Mouse (Mus musculus) intestine, embryonic 15.5 days (tissue): ENCODE data around the gene Clasp2. TPM values are rescaled to one million over a fixed set of nuclear protein-coding genes. Genes with fewer than 3 reads are reported as not detected.

Experiments used
- ATAC-seq: fragments of 200-750 bp; cut with Nextera tagmentation; 2 replicates; pipeline ENCODE4 v1.8.0; 2017; ENCODE audit warnings: moderate TSS enrichment, moderate library complexity
- H3K27ac ChIP-seq: fragments of 300-500 bp; sonication (generic); 2 replicates; pipeline ENCODE4 v1.5.1; 2015; ENCODE audit warnings: mild to moderate bottlenecking, inconsistent platforms
- H3K27me3 ChIP-seq: fragments of 300-500 bp; sonication (generic); replicated peaks from 2 replicates; pipeline ENCODE4 v1.6.1; 2015; ENCODE audit warnings: inconsistent platforms
- H3K36me3 ChIP-seq: fragments of 300-500 bp; sonication (generic); 2 replicates; pipeline ENCODE4 v1.6.1; 2015; ENCODE audit warnings: inconsistent platforms
- H3K4me1 ChIP-seq: fragments of 300-500 bp; sonication (generic); replicated peaks from 2 replicates; pipeline ENCODE4 v1.6.1; 2015; ENCODE audit warnings: inconsistent platforms
- H3K4me2 ChIP-seq: fragments of 300-500 bp; sonication (generic); replicated peaks from 2 replicates; pipeline ENCODE4 v1.6.1; 2015; ENCODE audit warnings: mild to moderate bottlenecking, inconsistent platforms
- H3K4me3 ChIP-seq: fragments of 300-500 bp; sonication (generic); replicated peaks from 2 replicates; pipeline ENCODE4 v1.5.1; 2015; ENCODE audit warnings: inconsistent platforms
- H3K9ac ChIP-seq: fragments of 300-500 bp; sonication (generic); 2 replicates; pipeline ENCODE4 v1.6.1; 2015; ENCODE audit warnings: inconsistent platforms
- H3K9me3 ChIP-seq: fragments of 300-500 bp; sonication (generic); 2 replicates; pipeline ENCODE4 v1.6.1; 2016; ENCODE audit warnings: inconsistent platforms
- WGBS: fragments of 180-500 bp; shearing (Covaris S2); methylation state at CpG from one replicate; pipeline ENCODE4 v1.1.7; 2015; 5-methylcytosine and 5-hydroxymethylcytosine counted together
- polyA plus RNA-seq: library from polyadenylated mRNA; unstranded; fragments of >200 nt; fragmentation: Nextera tagmentation; extraction: Ambion mirVana; gene quantifications from 2 replicates; pipeline ENCODE4 v1.2.1, GENCODE M21; 2015

Clasp2 gene
- polyA plus RNA-seq, 1 experiment from 2014 or later: 22.5 TPM

DNA sequence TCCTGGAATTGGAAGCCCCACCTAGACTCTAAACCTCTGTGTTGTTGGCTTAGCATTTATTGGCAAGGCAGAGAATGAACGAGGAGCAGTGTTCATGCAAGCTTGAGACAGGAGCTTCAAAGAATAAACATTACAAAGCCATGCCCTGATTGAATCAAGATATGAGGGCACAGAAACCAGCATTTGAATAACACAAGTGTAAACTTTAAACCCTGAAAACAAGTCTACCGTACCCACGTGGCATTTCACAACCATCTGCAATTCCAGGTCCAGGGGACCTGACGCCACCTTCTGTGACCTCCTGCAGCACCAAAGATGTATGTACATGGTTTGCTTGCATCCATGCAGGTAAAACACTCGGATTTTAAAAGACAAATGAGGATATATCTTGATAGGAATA, 181.4 kb downstream of the Clasp2 start:
- WGBS: 86% methylated on average over 5 of the region's 5 CpGs
- ATAC-seq: no peak
- Histone ChIP-seq H3K9me3 (no peaks in the 10 kb centered on the region), H3K27ac (no peak overlapping the region), H3K27me3 (no peaks in the 10 kb centered on the region), H3K4me2 (no peak overlapping the region), H3K9ac (no peak overlapping the region), H3K4me3 (no peak overlapping the region), H3K4me1 (no peaks in the 10 kb centered on the region), H3K36me3 (peaks cover 3% of the 10 kb centered on the region; the same call in 1 of the 2 replicates)

DNA sequence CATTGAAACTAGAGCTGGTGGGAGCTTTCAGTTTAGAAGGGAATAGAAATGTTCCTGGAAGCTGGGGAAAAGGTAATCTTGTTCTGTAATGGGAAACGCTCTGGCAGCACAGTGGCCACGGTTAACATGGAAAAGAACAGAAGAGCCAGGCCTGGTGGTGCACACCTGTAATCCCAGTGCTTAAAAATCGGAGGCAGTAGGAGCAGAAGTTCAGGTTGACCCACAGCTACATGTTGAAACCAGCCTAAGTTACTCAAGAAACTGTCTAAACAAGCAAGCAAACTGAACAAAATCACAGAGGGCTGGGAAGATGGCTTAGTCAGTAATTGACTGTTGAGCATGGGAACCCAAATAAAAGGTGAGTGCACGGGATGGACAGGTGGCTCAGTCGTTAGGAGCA, 183.6 kb downstream of the Clasp2 start:
- Histone ChIP-seq H3K27me3 (no peaks in the 10 kb centered on the region), H3K9ac (no peak overlapping the region), H3K4me2 (no peak overlapping the region), H3K27ac (no peak overlapping the region), H3K36me3 (no peaks in the 10 kb centered on the region; the same call in 1 of the 2 replicates), H3K4me3 (no peak overlapping the region), H3K4me1 (no peaks in the 10 kb centered on the region), H3K9me3 (no peaks in the 10 kb centered on the region)
- no peak for ATAC-seq
- 84% methylated on average over 5 of the region's 5 CpGs for WGBS

- Histone ChIP-seq H3K36me3 (no peaks in the 10 kb centered on the region), H3K27ac (no peak overlapping the region), H3K4me3 (no peak overlapping the region), H3K9me3 (no peaks in the 10 kb centered on the region), H3K4me2 (no peak overlapping the region), H3K27me3 (no peaks in the 10 kb centered on the region), H3K9ac (no peak overlapping the region), H3K4me1 (peaks cover 2% of the 10 kb centered on the region; the same call in 1 of the 2 replicates)
- WGBS: 65% methylated on average over 4 of the region's 4 CpGs
- ATAC-seq: no peak
Measured at GRCm38 (mm10) chr9:113928591-113928990, 187.3 kb downstream of the Clasp2 start.

GRCm38 (mm10) chr9:113929676-113930075, 188.4 kb downstream of the Clasp2 start:
- Histone ChIP-seq H3K27ac (no peak overlapping the region), H3K36me3 (no peaks in the 10 kb centered on the region), H3K4me1 (peaks cover 2% of the 10 kb centered on the region; the same call in 1 of the 2 replicates), H3K4me2 (no peak overlapping the region), H3K27me3 (no peaks in the 10 kb centered on the region), H3K9ac (no peak overlapping the region), H3K4me3 (no peak overlapping the region), H3K9me3 (no peaks in the 10 kb centered on the region)
- WGBS: 68% methylated on average over 1 of the region's 1 CpGs
- ATAC-seq: no peak

DNA sequence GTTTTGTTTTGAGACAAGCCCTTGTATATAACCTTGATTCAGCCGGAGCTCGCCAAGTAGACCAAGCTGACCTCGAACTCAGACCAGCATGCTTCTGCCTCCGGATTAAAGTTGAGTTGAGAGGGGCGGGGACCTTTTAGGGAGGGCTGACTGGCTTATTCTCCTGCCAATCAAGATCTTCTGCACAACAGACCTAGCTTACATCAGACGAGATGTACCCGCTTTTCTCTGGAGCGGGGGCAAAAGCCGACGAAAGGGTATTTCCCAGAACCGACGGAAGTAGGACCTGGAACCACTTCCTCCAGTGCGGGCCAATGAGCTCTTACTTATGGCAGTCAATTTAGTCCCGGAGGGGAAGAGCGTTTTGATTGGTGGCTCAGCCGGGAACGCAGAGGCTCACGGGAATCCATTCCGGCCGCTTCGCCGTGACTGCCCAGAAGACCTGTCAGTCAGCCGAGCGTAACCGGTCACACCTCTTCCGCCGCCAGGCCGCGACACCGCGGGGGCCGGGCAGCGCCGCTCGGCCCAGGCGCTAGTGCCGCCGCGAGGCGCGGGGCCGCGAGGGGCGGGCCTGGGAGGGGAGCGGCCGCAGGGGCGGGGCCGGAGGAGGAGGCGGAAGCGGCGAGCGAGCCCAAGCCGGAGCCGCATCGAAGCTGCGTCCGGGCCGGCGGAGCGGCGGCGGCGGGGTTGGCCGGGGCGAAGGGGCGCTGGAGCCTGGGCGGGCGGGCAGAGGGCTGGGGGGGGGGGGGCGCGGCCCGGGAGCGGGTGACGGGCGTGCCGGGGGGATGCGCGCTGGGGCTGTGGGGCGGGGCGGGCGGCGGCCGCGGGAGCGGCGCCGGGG, 189.5 kb downstream of the Clasp2 start, which contains the start of gene Ubp1:
Gene Ubp1 (plus strand): TSS at position 401 of the 841 bp plus-strand sequence.
- ATAC-seq: peak; percentile 99
- H3K4me2 ChIP-seq: peak within 1 kb of the TSS; percentile 67
- H3K4me1 ChIP-seq: peaks cover 2% of the 10 kb centered on the region; the same call in 1 of the 2 replicates
- under 1% methylated on average over 59 of the region's 86 CpGs for WGBS
- peak within 1 kb of the TSS; percentile 99 for H3K4me3 ChIP-seq
- H3K36me3 ChIP-seq: no peaks in the 10 kb centered on the region
- peak within 1 kb of the TSS; percentile 93 for H3K9ac ChIP-seq
- H3K9me3 ChIP-seq: no peaks in the 10 kb centered on the region
- no peaks in the 10 kb centered on the region for H3K27me3 ChIP-seq
- H3K27ac ChIP-seq: peak within 1 kb of the TSS; percentile 89

- H3K4me3 ChIP-seq: peak overlapping the region; percentile 99
- ATAC-seq: peak; percentile 46
Measured at GRCm38 (mm10) chr9:113931375-113932099, 190.3 kb downstream of the Clasp2 start.

GRCm38 (mm10) chr9:113932100-113932470, 190.8 kb downstream of the Clasp2 start:
- peaks cover 2% of the 10 kb centered on the region; the same call in 1 of the 2 replicates for H3K4me1 ChIP-seq

More at GRCm38 (mm10) chr9:113931375-113932099, 190.3 kb downstream of the Clasp2 start:
- Histone ChIP-seq H3K9me3 (no peaks in the 10 kb centered on the region), H3K27ac (peak overlapping the region; percentile 89), H3K4me2 (peak overlapping the region; percentile 67), H3K9ac (peak overlapping the region; percentile 93), H3K27me3 (no peaks in the 10 kb centered on the region), H3K4me1 (peaks cover 2% of the 10 kb centered on the region; the same call in 1 of the 2 replicates), H3K36me3 (no peaks in the 10 kb centered on the region)
- under 1% methylated on average over 75 of the region's 91 CpGs for WGBS

GRCm38 (mm10) chr9:113932501-113932900, 191.2 kb downstream of the Clasp2 start:
- no peak for ATAC-seq
- H3K27me3 ChIP-seq: no peaks in the 10 kb centered on the region
- no peaks in the 10 kb centered on the region for H3K36me3 ChIP-seq
- peak overlapping the region; percentile 93 for H3K9ac ChIP-seq
- WGBS: 15% methylated on average over 11 of the region's 11 CpGs
- H3K4me2 ChIP-seq: peak overlapping the region; percentile 67
- peaks cover 2% of the 10 kb centered on the region; the same call in 1 of the 2 replicates for H3K4me1 ChIP-seq
- H3K4me3 ChIP-seq: peak overlapping the region; percentile 99
- H3K9me3 ChIP-seq: no peaks in the 10 kb centered on the region
- H3K27ac ChIP-seq: peak overlapping the region; percentile 89

More at GRCm38 (mm10) chr9:113932100-113932470, 190.8 kb downstream of the Clasp2 start:
- Histone ChIP-seq H3K4me2 (peak overlapping the region; percentile 67), H3K9me3 (no peaks in the 10 kb centered on the region), H3K4me3 (peak overlapping the region; percentile 99), H3K36me3 (no peaks in the 10 kb centered on the region), H3K27ac (peak overlapping the region; percentile 89), H3K9ac (peak overlapping the region; percentile 93), H3K27me3 (no peaks in the 10 kb centered on the region)
- no peak for ATAC-seq
- WGBS: 4% methylated on average over 8 of the region's 8 CpGs

DNA sequence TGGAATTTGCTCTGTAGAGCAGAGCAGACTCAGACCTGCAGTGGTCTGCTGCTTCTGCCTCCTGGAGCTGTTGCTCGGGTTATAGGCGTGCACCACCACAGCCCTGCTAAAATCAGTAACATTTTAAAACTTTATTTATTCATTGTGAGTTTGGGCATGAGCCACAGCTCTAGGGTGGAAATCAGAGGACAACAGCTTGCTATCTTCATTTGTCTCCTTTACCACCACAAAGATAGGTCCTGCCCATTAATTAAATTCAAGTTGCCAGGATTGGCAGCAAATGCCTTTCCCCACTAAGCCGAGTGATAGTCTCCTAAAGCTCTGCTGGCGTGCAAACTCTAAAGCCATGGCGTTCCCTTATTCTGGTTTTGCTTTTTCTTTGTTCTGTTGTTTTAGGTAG, 194.4 kb downstream of the Clasp2 start:
- no peak overlapping the region for H3K4me3 ChIP-seq
- H3K27ac ChIP-seq: no peak overlapping the region
- ATAC-seq: no peak
- no peak overlapping the region for H3K4me2 ChIP-seq
- no peak overlapping the region for H3K9ac ChIP-seq
- 78% methylated on average over 5 of the region's 5 CpGs for WGBS
- H3K9me3 ChIP-seq: no peaks in the 10 kb centered on the region
- peaks cover 2% of the 10 kb centered on the region; the same call in 1 of the 2 replicates for H3K4me1 ChIP-seq
- H3K36me3 ChIP-seq: no peaks in the 10 kb centered on the region
- H3K27me3 ChIP-seq: no peaks in the 10 kb centered on the region

GRCm38 (mm10) chr9:113939063-113939850, 198.0 kb downstream of the Clasp2 start:
- no peak overlapping the region for H3K9ac ChIP-seq
- 85% methylated on average over 9 of the region's 9 CpGs for whole genome bisulfite sequencing
- H3K36me3 ChIP-seq: no peaks in the 10 kb centered on the region
- no peak overlapping the region for H3K4me3 ChIP-seq
- H3K27me3 ChIP-seq: no peaks in the 10 kb centered on the region
- H3K27ac ChIP-seq: no peak overlapping the region
- H3K9me3 ChIP-seq: no peaks in the 10 kb centered on the region
- H3K4me1 ChIP-seq: no peaks in the 10 kb centered on the region
- ATAC-seq: no peak
- H3K4me2 ChIP-seq: no peak overlapping the region

DNA sequence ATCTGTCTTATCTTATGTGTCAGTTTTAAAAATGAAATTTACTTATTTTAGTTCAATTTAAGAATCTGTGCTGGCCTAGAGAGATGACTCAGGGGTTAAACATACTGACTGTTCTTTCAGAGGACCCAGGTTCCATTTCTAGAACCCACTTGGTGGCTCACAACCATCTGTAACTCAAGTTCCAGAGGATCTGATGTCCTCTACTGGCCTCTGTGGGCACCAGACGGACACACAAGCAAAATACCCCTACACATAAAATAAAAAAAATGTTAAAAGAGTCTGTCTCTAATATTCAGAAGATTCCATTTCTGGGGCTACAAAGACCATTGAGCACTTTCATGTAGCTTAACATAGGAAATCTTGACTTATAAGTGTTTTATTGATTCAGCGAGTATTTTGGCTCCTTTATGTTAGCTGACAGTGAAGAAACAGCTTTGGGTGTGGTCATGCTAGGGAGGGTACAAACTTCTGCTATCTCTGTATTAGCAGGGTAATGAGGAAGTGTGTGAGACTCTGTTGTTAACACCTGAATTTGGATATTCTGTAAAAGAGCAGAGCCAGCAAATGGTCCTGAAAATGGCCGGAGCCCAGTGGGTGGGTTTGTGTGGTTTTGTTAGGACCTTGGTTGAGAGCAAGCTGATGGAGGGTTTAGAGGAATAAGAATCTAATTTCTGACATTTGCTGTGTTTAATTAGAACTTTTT, 200.0 kb downstream of the Clasp2 start:
- H3K36me3 ChIP-seq: no peaks in the 10 kb centered on the region
- H3K9me3 ChIP-seq: no peaks in the 10 kb centered on the region
- no peak overlapping the region for H3K9ac ChIP-seq
- H3K27ac ChIP-seq: no peak overlapping the region
- 88% methylated on average over 3 of the region's 3 CpGs for WGBS
- ATAC-seq: peak; percentile 68; the same call in 1 of the 2 replicates
- no peaks in the 10 kb centered on the region for H3K27me3 ChIP-seq
- no peaks in the 10 kb centered on the region for H3K4me1 ChIP-seq
- H3K4me2 ChIP-seq: no peak overlapping the region
- no peak overlapping the region for H3K4me3 ChIP-seq
